Mouse (Mus musculus) right cerebral cortex, postnatal 4 days (tissue): ENCODE results near the gene Gm38100.

Experiments used
- DNase-seq: peaks from one replicate; pipeline ENCODE4 v3.0.0-alpha.2; 2022

Gm38100 gene

DNA sequence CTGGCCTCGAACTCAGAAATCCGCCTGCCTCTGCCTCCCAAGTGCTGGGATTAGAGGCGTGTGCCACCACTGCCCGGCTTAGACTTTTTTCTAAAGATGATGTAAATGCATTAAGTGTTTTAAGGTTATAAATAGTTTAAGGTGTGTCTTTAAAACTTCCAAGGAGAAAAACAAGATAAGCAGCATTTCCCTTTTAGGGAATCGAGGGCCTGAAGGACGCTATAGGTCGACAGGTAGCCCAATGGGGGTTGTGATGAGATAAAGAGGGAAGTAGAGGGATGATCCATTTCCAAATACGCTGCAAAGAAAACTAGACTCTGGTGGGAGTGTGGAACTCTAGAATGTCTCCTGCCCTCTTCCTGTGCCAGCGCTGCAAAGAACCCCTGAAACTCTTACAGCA lies at the start of gene Gm38100:
Gene Gm38100 (plus strand): TSS at position 301 of the 400 bp plus-strand sequence.
- no peak for DNase-seq

DNA sequence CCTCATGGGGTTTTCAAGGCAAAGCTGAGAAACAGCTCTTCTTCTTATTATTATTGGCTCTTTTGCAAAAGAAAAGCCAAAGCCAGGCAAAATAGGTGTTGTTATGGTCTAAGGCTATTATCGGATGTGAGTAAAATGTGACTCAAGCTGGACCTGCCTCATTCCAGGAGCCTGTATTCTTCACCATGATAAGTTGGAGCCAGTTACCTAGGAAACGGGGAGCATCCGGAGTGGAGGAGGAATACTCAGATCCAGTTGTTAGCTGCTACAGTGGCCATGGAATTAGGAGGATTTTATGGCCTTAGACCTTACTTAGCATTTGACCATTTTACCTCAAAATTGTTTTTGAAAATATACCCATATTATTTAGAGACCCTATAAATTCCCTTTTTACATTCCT lies 49.4 kb upstream of the Gm38100 start:
- DNase-seq: no peak

DNA sequence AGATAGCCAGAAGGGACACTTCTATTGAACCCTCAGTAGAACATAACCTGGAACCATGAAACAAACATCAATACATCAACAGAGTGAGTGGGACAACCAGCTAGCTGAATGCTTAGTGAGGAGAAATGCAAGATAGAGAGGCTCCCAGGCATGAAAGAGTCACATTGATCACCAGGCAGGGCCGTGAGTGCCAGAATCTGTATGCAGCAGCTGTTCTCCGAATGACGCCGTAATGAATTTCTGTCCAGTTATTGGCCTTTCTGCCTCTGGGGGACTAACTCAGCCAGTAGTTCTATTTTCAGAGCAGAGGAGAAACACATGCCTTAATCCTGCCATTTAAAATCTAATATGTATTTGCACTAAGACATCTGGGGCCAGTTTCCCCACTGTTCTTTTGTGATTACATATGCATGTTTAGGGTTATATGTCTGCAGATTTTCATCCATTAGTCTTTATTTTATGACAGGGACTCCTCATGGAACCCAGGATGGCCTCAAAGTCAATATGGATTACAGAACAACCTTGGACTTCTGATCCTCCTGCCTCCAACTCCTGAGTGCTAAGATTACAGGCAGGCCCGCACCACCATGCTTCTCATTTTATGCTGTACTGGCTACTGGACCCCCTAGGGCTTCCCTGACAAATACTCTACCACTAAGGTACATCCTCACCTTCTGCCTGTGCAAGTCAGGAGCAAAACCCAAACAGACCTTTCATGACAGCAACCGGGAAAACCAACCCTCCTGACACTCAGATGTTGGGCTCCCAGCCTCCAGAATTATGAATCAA lies 47.9 kb upstream of the Gm38100 start:
- no peak for DNase-seq

DNA sequence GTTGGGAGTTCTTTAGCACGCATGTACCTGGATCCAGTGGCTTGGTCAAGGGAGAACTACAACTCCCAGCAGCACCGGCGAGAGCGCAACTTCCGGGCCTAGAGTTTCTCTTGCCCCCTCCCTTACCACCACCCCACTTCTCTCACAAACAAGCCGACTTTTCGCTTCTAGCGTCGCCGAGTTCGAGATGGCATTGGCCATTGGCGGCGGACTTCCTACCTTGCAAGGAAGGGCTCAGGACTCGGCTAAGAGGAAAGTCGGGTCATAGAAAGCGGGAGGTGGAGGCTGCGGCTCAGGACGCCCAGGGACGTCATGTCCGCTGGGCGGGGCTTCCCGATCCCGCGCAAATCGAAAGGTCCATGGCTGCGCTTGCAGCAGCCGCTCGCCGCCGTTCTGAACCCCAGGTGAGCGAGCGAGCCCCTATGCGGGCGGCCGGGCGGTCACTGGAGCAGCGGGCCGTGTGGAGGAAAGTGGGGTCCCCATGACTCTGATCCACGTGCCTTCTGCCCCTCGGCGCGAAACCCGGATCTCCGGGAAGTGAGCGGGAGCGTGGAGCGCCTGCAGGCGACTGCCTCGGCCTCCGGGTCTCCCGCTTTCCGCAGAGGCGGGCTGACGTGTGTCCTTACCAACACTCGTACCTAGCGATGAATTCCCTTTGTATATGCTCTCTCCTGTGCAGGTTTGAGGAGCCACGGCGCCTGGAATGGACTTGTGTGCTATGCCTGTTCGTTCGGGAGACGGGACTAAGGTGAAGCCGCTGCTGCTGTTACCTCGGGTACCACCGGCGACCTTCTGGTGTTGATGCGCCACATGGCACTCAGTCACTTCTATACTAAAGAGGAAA lies 39.5 kb upstream of the Gm38100 start, which contains the start of gene Exo1:
Gene Exo1 (plus strand): TSS at position 129 of the 844 bp plus-strand sequence.
- peak; percentile 81 for DNase-seq

DNA sequence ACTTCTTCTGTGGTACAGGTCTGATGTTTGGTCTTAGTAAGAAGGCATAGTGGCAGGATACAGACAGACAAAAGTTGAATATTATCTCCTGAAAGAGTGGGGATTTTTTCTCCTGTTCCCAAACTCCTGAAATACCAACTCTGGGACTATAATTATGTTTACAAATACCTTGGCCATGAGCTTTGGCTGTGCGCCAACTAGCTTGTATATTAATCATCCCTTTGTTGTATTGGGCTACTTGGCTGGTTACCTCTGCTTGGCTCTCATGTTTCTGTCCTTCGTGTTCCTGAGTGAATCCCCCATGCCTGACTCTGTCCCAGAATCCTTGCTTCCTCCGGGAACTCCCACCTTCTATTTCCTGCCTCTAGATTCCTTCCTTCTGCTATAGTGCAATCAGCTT lies 36.7 kb upstream of the Gm38100 start:
- no peak for DNase-seq

DNA sequence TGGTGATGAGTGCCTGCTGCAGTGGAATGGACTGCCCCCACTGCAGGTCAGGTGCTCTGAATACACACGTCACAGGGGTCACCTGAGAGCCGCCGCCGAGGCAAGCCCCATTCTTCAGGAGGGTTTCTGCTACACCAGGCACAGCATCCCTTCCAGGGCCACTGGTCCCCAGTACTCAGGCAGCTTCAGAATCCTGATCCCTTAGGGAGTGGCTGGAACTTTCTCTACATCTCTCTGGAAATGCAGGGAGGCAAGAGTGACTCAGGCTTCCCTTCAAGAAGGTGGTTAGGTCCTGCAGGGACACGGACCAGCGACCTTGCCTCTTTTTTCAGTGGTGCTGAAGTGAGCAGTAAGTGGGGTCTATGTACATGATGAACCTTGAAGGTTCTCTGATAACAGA lies 26.9 kb upstream of the Gm38100 start:
- no peak for DNase-seq

DNA sequence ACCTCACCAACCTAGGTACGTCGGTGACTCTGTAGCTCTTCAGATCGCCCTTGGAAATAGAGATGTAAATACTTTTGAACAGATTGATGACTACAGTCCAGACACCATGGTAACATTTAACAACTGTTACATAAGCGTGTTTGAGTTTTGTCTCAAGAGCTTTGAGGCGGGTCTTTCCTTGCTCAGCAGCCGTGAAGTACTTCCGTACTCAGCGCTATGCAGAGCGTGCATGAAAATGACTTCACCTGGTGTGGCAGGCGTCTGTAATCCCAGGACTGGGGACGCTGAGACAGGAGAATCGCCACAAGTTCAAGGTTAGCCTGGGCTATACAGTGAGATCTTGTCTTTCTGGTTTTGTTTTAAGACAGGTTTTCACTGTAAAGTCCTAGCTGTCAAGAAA lies 26.4 kb upstream of the Gm38100 start:
- no peak for DNase-seq

DNA sequence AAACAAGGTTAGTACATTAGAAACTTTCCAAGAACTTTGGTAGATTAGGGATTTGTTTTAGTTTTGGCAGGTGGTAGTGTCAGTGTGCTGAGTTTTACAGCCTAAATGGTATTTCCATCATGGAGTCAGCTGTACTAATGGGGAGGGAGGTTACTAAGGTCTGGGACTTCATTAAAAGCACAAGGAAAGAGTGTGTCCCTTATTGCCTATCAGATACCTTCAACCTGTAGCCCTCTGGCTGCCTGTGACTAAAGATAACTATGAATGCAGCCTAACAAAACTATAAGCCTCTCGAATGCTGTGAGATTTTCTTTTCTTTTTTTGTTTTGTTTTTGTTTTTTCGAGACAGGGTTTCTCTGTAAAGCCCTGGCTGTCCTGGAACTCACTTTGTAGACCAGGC lies 8.9 kb upstream of the Gm38100 start:
- DNase-seq: no peak

DNA sequence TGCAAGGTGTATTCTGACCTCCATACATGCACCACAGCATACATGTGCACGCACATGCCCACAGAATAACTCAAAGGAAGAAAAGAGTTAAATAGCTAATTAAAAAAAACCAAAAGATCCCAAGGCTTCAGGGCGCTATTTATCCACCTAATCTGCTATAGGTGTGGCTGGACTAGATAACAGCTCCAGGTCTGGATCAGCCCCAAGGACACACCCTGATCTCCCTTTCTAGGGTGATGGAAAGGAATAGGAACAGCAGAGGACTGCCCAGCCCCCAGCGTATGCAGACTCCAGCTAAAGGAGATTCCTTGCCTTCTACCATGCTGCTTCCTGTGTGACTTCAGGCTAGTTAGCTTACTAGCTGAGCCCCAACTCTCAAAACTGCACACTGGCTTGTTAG lies 8.1 kb upstream of the Gm38100 start:
- no peak for DNase-seq

DNA sequence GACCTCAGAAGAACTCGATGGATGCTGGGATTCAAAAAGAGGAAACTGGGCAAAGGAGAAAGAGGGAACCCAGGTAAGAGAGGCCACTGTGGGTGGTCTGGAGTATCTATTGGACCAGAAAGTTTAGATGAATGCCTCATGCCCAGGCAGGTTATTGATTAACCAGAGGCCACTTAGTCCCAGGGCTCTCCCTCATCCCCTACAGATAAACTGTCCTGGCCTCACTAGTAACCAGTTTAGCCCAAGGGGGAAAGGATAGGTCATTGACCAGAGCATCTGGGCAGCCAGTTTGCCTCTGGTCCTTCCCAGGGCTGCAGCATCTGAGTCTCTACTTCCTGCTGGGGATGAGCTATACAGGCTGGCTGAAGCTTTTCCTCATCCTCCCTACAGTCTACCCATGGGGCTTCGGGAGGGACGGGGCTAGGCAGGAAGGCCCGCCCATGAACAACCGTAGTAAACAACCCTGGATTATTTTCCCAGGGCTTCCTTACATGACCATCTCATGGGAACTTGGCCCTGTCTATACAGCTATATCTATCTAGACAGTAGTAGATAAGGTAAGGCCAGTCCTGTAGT lies 6.3 kb upstream of the Gm38100 start:
- no peak for DNase-seq

DNA sequence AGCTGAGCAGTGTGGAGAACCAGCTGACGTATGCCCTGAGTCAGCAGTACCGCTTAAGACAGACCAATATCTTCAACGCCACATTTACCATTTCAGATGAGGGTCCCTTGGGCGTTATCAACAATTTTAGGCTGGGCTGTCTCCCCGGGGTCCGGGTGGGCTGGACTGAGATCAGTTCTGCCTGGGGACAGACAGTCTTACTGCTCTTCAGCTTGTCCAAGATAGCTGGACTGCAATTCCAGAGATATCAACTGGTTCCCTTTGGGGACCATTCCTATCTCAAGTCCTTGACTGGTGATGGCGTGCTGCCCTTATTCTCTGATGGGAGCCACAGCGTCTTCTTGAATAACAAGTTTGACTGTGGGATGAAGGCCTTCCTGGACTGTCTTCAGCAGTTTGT lies 962 bp downstream of the Gm38100 start:
- DNase-seq: no peak

DNA sequence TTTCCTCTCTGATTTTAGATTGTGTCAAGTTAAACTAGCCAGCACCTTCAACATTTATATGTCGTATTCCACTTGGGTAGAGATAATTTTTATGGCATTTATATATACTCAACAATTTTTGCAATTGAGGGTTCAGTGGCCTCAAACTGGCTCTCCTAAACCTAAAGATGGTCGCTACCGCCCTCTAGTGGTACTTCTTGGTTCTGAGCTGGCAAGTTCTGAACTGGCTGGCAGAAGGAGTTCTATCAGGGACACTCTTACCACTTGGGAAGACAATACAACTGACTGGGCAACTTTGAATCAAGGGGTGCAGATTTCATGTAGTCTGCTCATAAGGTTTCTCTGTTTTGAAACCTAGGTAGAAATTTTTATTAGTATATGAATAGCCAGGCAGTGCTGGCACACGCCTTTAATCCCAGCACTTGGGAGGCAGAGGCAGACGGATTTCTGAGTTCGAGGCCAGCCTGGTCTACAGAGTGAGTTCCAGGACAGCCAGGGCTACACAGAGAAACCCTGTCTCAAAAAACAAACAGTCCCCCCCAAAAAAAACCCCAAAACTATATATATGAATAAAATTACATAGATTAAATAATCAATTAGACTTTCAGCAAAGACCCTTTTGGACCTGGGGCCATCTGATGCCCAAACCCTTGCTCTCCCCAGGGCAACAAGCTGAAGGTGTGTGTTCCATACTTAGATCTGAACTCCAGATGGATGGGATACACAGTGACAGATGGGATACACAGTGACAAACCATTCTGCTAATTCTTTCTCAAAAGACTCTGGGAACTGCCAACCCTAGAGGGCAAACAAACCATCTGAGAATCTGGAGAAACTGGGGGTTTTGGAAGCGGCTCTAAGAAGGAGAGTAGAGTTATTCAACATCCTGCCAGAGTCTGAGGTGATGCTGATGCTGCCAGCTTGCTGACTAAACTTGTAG lies 4.0 kb downstream of the Gm38100 start:
- DNase-seq: peak; percentile 89

DNA sequence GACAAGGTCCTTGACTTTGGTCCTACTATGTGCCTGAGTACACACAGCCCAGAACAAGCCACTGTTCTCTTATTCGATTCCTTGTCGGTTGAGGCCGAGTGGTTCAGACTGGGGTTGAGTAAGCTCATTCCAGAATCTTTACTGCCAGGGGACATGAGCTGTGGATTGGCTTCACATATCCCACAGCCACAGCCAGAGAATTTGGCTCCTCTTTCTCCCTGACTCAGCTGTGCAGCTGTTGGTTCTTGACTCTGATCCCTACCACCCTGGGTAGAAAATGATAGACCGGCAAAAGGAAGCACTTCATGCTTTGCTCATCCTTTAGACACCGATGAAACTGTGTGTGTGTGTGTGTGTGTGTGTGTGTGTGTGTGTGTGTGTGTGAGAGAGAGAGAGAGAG lies 11.3 kb downstream of the Gm38100 start:
- DNase-seq: no peak

DNA sequence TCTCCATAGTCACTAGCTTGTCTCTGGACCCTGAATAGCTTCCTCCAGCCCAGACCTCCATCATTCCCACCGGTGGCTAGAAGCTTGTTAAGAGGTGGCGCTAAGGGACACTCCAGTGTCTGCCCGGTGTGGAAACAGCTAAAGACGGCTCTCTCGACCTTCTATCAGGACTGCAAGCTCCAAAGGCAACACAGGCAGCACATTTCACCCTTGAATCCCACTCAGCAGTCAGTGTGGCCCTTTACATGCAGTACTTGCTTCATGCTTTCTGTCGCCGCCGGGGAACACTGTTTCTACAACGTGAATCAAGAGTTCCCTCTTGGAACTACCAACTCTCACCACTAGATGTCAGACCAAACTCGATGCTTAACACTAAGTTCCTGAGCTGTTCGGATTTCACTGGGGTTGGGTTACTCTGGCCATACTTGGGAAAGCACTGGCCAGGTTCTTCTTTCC lies 16.2 kb downstream of the Gm38100 start:
- DNase-seq: peak; percentile 66

DNA sequence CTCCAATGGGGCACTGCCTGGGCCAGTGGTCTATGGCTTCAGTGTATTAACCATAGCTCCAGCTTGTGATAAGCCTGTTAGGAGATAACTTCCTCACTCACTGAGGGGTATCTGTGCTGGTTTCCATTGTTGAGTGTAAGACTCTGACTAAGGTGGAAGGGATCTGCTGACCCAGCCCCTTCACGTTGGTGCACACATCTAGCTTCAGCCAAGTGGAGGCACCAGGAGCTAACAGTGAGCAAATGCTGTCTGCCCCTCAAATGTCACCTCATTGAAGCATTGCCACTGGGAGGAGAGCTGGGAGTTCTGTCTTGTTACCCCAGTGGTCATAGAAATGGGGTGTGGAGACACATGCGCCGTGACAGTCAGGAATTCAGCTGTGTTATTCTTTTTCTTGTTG lies 18.6 kb downstream of the Gm38100 start:
- DNase-seq: no peak

DNA sequence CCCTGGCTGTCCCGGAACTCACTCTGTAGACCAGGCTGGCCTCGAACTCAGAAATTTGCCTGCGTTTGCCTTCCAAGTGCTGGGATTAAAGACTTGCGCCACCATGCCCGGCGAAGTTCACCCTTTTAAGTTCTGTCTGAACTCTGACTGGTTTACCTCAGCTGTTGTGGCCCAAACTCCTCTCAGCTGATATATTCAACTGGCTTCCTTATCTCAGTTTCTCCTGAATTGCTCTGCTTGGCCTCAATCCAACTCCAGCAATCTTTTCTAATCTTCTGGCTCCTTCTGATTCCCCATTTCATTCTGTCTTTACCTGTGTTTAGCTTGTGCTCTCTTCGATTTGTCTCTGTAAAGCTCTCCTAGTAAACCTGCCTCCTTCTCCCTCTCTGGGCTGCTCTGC lies 23.0 kb downstream of the Gm38100 start:
- DNase-seq: no peak

DNA sequence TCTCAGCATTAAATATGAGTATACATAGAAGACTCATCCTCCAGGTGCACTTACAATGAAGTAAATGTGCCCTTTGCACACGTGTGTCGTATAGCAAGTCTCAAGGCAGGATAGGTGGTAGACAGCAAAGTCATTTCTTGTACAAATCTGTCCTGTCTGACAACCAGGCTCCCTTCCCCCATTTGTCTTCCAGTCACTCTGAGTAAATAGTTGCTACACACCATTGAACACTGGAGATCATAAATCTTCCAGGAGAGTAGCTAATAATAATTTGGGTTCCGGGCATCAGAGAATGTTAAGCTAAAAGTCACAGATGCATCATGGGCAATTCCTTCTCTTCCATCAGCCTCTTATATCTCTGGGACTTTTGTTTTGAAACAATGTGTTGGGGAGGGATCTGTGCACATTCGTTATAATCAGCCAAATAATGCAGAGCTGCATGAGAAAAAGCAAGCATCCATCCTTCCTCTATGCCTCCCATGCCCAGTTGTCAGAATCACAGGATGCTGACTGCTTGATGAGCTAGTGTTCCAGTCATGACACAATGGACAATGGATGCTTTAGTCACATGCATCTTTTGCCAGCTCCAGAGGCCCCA lies 26.7 kb downstream of the Gm38100 start:
- no peak for DNase-seq

DNA sequence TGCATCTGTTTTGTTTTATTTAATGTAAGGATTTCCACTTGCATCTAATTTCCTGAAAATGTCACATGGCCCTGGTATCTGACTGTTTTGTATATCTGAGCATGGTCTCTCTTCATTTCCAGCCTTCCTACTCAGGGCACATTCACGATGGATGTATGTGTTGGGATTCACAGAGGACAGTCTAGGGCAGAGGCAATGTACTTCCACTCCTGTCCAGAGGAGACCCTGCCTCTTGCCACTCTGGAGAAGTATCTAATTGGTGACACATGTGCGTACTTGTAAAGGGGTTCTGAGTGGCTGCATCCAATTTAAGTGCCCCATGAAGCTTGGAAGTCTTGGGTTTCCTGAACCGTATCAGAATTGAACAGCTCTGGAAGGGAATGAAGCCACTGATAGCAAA lies 30.3 kb downstream of the Gm38100 start:
- no peak for DNase-seq

DNA sequence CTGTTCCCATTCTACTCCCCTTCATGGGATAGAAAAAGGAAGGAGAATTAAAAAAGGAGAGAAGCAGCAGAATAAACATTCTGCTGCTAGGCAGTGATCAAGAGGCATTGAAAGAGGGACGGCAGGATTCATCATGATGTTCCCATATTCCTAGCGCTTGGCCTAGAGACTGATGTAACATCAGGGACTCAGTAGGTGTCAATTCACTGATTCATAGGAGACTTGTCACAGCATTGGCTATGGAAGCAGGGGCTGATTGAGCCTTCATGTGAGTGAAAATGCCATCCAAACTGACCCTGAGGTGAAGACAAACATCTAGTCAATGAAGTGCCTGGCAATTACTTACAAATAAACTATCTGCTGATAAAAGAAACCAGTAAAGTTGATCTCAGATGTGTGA lies 30.7 kb downstream of the Gm38100 start:
- no peak for DNase-seq

DNA sequence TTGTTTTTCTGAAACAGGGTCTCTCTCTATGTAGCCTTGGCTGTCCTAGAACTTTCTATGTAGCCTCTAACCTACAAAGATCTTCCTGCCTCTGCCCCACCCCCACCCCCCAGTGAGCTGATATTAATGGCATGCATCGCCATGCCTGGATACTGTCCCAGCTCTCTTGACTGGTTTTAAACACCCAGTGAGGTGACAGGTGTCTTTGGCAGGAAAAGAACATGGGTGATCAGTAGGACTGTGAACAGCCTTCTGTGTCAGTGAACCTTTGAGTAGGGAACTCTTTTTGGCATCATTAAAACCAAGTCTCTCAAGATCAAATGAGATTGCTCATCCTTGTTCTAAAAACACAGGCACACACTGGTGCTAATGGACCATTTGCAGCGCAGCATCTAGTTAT lies 41.7 kb downstream of the Gm38100 start:
- DNase-seq: no peak

DNA sequence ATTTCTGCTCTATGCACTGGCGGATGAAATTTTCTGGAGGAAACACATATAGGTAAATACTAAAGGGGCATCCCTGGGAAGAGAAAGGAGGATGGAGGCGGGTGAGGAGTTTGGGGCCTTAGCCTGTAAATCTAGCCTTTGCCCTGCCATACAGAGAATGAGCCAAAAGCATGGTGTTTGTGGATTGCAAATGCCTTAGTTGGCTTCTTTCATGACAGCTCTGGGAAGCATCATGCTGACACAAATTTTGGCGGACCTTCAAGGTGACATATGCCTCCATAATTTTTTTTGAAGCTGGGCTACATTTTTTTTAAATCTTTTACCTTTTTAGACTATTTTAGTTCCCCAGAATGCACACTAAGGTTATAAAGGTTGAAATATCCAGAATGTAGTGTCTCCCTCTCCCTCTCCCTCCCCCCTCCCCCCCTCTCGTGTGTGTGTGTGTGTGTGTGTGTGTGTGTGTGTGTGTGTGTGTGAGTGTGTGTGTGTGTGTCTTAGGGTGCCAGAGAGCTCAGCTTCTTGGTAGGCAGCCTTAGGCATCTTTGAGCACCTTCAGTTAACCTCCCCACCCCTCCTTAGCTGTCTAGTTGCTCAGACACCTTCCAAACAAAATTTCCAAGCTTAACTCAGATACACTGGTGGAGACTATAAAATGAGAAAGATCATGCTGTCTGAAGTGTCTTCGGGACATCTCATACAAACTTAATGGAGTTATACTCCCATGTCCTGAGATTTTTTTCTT lies 47.0 kb downstream of the Gm38100 start:
- DNase-seq: no peak
